Mouse (Mus musculus) midbrain, embryonic 14.5 days (tissue): ENCODE data around the gene Iqcf5. TPM values are rescaled to one million over a fixed set of nuclear protein-coding genes. Genes with fewer than 3 reads are reported as not detected.
A peak's percentile ranks its signal among the peaks of the same experiment; 100 is the strongest.

ENCODE experiments used
- ATAC-seq: fragments of 200-750 bp; cut with Nextera tagmentation; 2 replicates; pipeline ENCODE4 v1.8.0; 2017; ENCODE audit warnings: moderate number of reproducible peaks, moderate library complexity; ENCODE audit not compliant: low FRiP score, low TSS enrichment
- DNase-seq: peaks from one replicate; pipeline ENCODE4 v3.0.0-alpha.2; 2015
- H3K27ac ChIP-seq: fragments of 300-500 bp; sonication (generic); replicated peaks from 2 replicates; pipeline ENCODE4 v1.5.1; 2014; ENCODE audit warnings: mild to moderate bottlenecking, low read depth, low read length, moderate library complexity
- H3K27me3 ChIP-seq: fragments of 300-500 bp; sonication (generic); 2 replicates; pipeline ENCODE4 v1.6.1; 2014; ENCODE audit warnings: low read length, control low read depth, mixed read lengths; ENCODE audit not compliant: control insufficient read depth, insufficient read depth
- H3K36me3 ChIP-seq: fragments of 300-500 bp; sonication (generic); 2 replicates; pipeline ENCODE4 v1.6.1; 2014; ENCODE audit warnings: low read length, control low read depth; ENCODE audit not compliant: control insufficient read depth, insufficient read depth
- H3K4me1 ChIP-seq: fragments of 300-500 bp; sonication (generic); 2 replicates; pipeline ENCODE4 v1.6.1; 2014; ENCODE audit warnings: mild to moderate bottlenecking, antibody characterized with exemption, low read length, control low read depth; ENCODE audit not compliant: control insufficient read depth, insufficient read depth
- H3K4me2 ChIP-seq: fragments of 300-500 bp; sonication (generic); 2 replicates; pipeline ENCODE4 v1.6.1; 2014; ENCODE audit warnings: mild to moderate bottlenecking, low read length, moderate library complexity
- H3K4me3 ChIP-seq: fragments of 300-500 bp; sonication (generic); replicated peaks from 2 replicates; pipeline ENCODE4 v1.5.1; 2014; ENCODE audit warnings: low read depth, low read length
- H3K9ac ChIP-seq: fragments of 300-500 bp; sonication (generic); replicated peaks from 2 replicates; pipeline ENCODE4 v1.6.1; 2014; ENCODE audit warnings: mild to moderate bottlenecking, low read length, moderate library complexity
- H3K9me3 ChIP-seq: fragments of 300-500 bp; sonication (generic); 2 replicates; pipeline ENCODE4 v1.6.1; 2016; ENCODE audit warnings: low read length, control low read depth, mixed read lengths; ENCODE audit not compliant: control insufficient read depth
- WGBS: fragments of 180-500 bp; shearing (Covaris S2); extraction: QIAGEN DNeasy Blood & Tissue Kit; methylation state at CpG from one replicate; pipeline ENCODE4 v1.1.7; 2014; 5-methylcytosine and 5-hydroxymethylcytosine counted together
- polyA plus RNA-seq: library from polyadenylated mRNA; unstranded; fragments of >200 nt; fragmentation: Nextera tagmentation; extraction: Ambion mirVana; gene quantifications from 2 replicates; pipeline ENCODE4 v1.2.1, GENCODE M21; 2014

Iqcf5 gene
- polyA plus RNA-seq, 1 experiment from 2014 or later, result not detected

DNA sequence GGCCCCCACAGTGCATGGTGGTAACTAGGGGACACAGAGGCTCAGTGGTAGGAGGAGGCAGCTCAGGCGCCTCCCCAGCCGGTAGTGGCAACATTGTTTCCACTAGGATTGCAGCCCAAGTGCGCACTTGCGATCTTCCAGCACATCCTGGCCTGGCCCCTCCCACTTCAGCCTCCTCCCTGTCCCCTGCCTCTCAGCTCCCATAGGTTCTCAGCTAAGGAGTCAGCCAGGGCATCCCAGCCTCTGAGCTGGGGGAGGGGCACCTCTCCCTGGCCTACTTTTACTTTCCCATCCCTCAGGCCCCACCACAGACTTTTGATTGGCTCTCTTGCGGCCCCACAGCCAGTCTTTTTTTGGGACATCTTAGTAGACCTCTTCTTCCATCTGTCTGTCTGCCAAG lies 42.5 kb upstream of the Iqcf5 start:
- ATAC-seq, result no peak
- Histone ChIP-seq H3K36me3 (no peaks in the 10 kb centered on the region), H3K9me3 (no peaks in the 10 kb centered on the region), H3K4me2 (no peak overlapping the region), H3K4me1 (0 out of 2 replicates have a peak, but pooled peaks cover 4% of the 10 kb centered on the region), H3K27ac (no peak overlapping the region), H3K4me3 (no peak overlapping the region), H3K27me3 (no peaks in the 10 kb centered on the region), H3K9ac (no peak overlapping the region)
- WGBS, result 24% methylated on average over 5 of the region's 5 CpGs
- DNase-seq, result no peak

DNA sequence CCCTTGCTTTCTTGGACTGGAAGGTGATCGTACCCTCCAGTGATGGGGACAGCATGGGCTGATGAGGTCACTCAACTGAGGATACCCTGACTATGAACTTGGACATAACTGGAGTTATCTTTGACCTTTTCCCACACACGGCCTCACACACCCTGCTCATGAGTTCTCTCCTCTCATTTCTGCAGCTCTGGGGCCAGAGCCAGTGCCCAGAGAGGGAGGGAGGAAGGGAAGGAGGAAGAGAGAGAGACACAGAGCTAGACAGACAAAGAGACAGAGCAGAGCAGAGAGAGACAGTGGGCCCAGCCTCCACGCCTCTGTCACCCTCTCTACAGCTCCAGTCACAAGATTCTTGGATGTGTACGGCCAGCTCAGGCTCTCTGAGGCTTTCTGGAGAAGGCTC lies 42.1 kb upstream of the Iqcf5 start:
- Histone ChIP-seq H3K4me2 (no peak overlapping the region), H3K9ac (no peak overlapping the region), H3K9me3 (no peaks in the 10 kb centered on the region), H3K27ac (no peak overlapping the region), H3K4me1 (0 out of 2 replicates have a peak, but pooled peaks cover 4% of the 10 kb centered on the region), H3K27me3 (no peaks in the 10 kb centered on the region), H3K4me3 (no peak overlapping the region), H3K36me3 (no peaks in the 10 kb centered on the region)
- ATAC-seq (no peak), DNase-seq (no peak)
- WGBS, result 74% methylated on average over 4 of the region's 4 CpGs

DNA sequence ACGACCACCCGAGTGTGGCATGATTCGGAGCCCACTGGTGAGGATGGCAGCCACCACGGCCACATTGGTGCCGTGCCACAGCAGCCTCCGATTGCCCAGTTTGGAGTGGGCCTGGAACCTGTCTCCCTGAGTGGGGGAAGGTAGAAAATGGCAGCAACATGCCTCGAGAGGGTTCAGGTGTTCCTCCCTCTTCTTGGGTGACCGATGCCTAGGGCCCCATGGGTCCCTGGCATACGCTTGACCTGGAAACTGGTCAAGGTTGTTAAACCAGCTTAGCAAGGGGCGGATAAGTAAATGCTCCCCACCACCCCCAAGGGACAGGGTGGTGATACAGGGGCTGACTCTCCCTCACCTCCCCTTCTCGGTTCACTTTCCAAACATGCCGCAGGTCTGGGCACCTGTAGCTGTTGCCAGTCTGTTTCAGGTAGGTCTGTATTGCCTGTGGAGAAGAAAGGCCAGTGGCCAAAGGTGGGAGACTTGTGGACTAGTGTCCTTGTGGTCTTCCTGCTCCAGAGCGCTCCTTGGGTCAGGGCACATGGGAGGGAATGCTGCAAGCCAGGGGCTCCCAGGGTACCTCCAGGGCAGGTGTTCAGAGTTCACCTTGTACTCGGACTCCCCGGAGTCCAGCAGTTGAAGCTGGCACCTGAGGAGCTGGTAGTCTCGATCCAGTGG lies 41.2 kb upstream of the Iqcf5 start:
- H3K27ac ChIP-seq, result no peak overlapping the region
- peaks cover 12% of the 10 kb centered on the region for H3K4me1 ChIP-seq
- ATAC-seq, result no peak
- no peaks in the 10 kb centered on the region for H3K27me3 ChIP-seq
- H3K9ac ChIP-seq, result no peak overlapping the region
- no peaks in the 10 kb centered on the region for H3K36me3 ChIP-seq
- H3K9me3 ChIP-seq, result no peaks in the 10 kb centered on the region
- H3K4me2 ChIP-seq, result no peak overlapping the region
- H3K4me3 ChIP-seq, result no peak overlapping the region
- WGBS, result 92% methylated on average over 16 of the region's 16 CpGs
- no peak for DNase-seq

DNA sequence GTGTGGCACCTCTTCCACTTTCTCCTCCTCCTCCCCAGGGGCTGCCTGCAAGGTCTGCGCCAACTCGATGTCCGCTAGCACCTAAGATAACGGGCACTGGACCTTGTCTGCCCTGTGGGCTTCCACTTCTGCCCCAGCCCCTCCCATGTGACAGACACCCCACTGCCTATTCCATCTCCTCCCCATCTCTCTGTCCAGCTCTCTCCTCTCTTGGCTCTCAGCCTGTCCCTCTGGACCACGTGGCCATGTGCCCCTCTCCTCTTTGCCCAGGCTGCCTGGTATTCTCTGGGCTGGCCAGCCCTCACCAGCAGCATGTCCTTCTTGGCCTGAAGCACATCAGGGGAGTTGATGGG lies 40.6 kb upstream of the Iqcf5 start:
- Histone ChIP-seq H3K9me3 (no peaks in the 10 kb centered on the region), H3K4me3 (no peak overlapping the region), H3K9ac (0 out of 2 replicates have a peak overlapping the region, but pooled peaks have one; percentile 20), H3K36me3 (no peaks in the 10 kb centered on the region), H3K4me2 (no peak overlapping the region), H3K4me1 (peaks cover 12% of the 10 kb centered on the region), H3K27ac (no peak overlapping the region), H3K27me3 (no peaks in the 10 kb centered on the region)
- no peak for ATAC-seq
- DNase-seq, result no peak
- 72% methylated on average over 5 of the region's 5 CpGs for WGBS

DNA sequence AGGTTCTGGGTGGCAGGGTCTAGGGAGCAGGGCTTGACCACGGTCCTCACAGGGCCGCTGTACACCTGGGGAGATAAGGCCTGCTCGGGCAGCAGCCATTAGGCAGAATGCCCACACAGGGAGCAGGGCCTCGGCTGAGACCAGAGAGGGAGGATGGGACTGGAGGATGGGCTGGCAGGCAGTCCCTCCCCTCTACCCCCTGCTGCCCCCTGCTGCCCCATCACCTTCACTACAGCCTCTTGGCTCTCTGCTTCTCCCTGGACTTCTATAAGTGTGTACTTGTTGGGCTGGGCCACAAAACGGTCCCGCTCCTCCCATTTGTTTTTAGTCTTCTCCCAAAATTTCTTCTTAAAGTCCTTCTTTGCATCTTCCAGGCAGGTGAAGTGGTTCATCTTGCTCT lies 39.9 kb upstream of the Iqcf5 start:
- peak; percentile 70 for DNase-seq
- peaks cover 12% of the 10 kb centered on the region for H3K4me1 ChIP-seq
- WGBS, result 3% methylated on average over 6 of the region's 6 CpGs
- 0 out of 2 replicates have a peak overlapping the region, but pooled peaks have one; percentile 20 for H3K9ac ChIP-seq
- H3K27ac ChIP-seq, result no peak overlapping the region
- H3K4me2 ChIP-seq, result no peak overlapping the region
- no peaks in the 10 kb centered on the region for H3K9me3 ChIP-seq
- H3K4me3 ChIP-seq, result no peak overlapping the region
- no peaks in the 10 kb centered on the region for H3K36me3 ChIP-seq
- ATAC-seq, result peak; percentile 7; the same call in 1 of the 2 replicates
- H3K27me3 ChIP-seq, result no peaks in the 10 kb centered on the region

DNA sequence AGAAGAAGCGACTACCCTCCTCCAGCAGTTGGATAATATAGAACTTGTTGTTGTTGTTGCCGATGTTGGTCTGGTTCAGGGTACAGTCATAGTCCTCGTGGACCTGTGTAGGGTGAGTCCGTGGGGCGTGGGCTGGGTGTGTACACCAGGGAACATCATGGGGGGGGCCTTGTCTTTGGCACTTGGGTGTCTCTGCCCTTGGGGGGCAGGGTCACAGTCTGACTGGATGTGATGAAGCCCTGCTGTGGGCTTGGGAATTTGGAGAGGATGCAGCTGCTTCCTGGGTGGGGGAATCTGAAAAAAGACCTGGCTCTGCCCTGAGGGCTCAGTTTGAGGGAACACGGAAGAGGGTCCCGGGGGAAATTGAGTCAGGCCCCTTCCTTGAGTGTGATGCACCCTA lies 39.3 kb upstream of the Iqcf5 start:
- WGBS, result 63% methylated on average over 7 of the region's 7 CpGs
- no peak for DNase-seq

DNA sequence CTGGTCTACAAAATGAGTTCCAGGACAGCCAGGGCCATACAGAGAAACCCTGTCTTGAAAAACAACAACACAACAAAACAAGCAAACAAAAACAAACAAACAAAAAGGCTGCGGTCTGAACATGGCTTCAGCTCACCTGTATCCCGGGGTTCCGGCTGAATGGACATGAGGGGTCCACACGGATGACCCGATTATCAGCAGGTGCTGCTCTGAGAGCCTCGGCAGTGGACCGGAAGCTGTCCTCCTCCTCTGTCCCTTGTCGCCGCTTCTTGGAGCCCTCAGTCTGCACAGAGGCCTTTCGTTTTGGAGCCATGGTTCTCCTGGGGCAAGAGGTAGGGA lies 38.7 kb upstream of the Iqcf5 start, which contains the start of gene Rrp9:
Gene Rrp9, plus strand, starts transcription at position 301 of the 339 bp plus-strand sequence.
- H3K27ac ChIP-seq, result 0 out of 2 replicates have a peak within 1 kb of the TSS, but pooled peaks have one; percentile 26
- ATAC-seq, result no peak
- 87% methylated on average over 10 of the region's 10 CpGs for WGBS

More for the DNA sequence above, 39.3 kb upstream of the Iqcf5 start:
- H3K4me2 ChIP-seq, result no peak overlapping the region
- H3K27ac ChIP-seq, result no peak overlapping the region
- peaks cover 12% of the 10 kb centered on the region for H3K4me1 ChIP-seq
- H3K36me3 ChIP-seq, result 0 out of 2 replicates have a peak, but pooled peaks cover under 1% of the 10 kb centered on the region
- no peaks in the 10 kb centered on the region for H3K27me3 ChIP-seq
- no peak for ATAC-seq
- no peak overlapping the region for H3K4me3 ChIP-seq
- no peak overlapping the region for H3K9ac ChIP-seq
- no peaks in the 10 kb centered on the region for H3K9me3 ChIP-seq

DNA sequence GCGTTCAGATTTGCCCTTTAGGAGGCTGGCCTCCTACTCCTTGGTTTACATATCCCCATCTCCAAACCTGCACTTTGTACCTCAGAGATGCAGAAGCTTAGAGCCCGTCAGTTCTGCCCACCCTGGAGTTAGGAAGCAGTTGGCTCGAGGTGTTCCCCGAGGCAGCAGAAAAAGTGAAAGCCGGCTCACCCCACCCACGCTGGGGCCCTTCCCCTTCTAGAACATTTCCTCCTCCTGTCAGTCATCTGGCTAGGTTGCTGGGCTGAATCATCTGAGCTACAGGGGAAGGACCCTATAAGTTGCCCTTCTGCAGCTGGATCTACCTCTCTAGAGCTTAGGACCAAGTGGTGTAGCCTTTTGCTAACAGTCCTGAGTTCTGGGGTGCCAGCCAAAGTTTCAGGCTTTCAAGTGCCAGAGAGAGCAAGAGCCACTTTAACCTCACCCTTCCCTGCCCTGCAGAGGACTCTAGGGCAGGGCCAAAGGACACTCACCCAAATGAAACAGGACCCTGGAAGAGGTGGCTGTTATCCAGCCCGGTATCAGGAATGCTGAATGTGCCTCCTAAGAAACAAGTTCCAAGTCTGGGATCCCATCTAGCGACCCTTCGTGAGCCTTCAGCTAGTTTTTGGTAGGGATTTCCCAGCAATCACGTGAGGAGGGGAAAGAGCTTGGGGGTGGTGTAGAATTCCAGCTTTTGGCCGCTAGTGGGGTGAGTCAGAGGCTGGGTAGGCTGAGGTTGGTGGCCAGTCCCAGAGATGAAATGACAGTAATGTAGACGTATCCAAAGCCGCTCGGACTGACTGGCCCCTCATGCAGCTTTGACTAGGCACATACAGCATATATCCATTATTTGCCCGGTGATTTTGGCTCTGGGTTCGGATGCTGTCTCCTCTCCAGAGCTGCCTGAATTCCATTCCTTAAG lies 38.1 kb upstream of the Iqcf5 start:
- DNase-seq (no peak), ATAC-seq (no peak; the same call in 1 of the 2 replicates)
- Histone ChIP-seq H3K9ac (no peak overlapping the region; the same call in 1 of the 2 replicates), H3K4me2 (peak overlapping the region; percentile 33; the same call in 1 of the 2 replicates), H3K36me3 (peaks cover 12% of the 10 kb centered on the region; the same call in 1 of the 2 replicates), H3K9me3 (no peaks in the 10 kb centered on the region), H3K27ac (0 out of 2 replicates have a peak overlapping the region, but pooled peaks have one; percentile 26), H3K4me1 (peaks cover 12% of the 10 kb centered on the region), H3K27me3 (no peaks in the 10 kb centered on the region), H3K4me3 (peak overlapping the region; percentile 66)
- 39% methylated on average over 16 of the region's 16 CpGs for WGBS

More for the DNA sequence above, 38.7 kb upstream of the Iqcf5 start, which contains the start of gene Rrp9:
- Histone ChIP-seq H3K4me1 (peaks cover 12% of the 10 kb centered on the region), H3K4me3 (peak within 1 kb of the TSS; percentile 66), H3K9me3 (no peaks in the 10 kb centered on the region), H3K36me3 (peaks cover 6% of the 10 kb centered on the region; the same call in 1 of the 2 replicates), H3K4me2 (peak within 1 kb of the TSS; percentile 33; the same call in 1 of the 2 replicates), H3K9ac (no peak within 1 kb of the TSS; the same call in 1 of the 2 replicates), H3K27me3 (no peaks in the 10 kb centered on the region)
- DNase-seq, result no peak
